Mouse (Mus musculus) neural tube, embryonic 14.5 days (tissue): ENCODE results near the gene Oard1. TPM values are rescaled to one million over a fixed set of nuclear protein-coding genes. Genes with fewer than 3 reads are reported as not detected.

Experiments
- ATAC-seq: fragments of 200-750 bp; cut with Nextera tagmentation; 2 replicates; pipeline ENCODE4 v1.8.0; 2017; ENCODE audit warnings: low read depth, mild to moderate bottlenecking, moderate TSS enrichment, moderate library complexity
- H3K27ac ChIP-seq: fragments of 300-500 bp; sonication (generic); 2 replicates; pipeline ENCODE4 v1.5.1; 2014; ENCODE audit warnings: low read depth, mild to moderate bottlenecking, control low read depth, low read length, moderate library complexity, mixed read lengths
- H3K27me3 ChIP-seq: fragments of 300-500 bp; sonication (generic); 2 replicates; pipeline ENCODE4 v1.6.1; 2014; ENCODE audit warnings: low read length; ENCODE audit not compliant: control insufficient read depth, insufficient read depth
- H3K36me3 ChIP-seq: fragments of 300-500 bp; sonication (generic); 2 replicates; pipeline ENCODE4 v1.6.1; 2014; ENCODE audit warnings: low read length, mixed read lengths; ENCODE audit not compliant: control insufficient read depth, insufficient read depth
- H3K4me1 ChIP-seq: fragments of 300-500 bp; sonication (generic); 2 replicates; pipeline ENCODE4 v1.6.1; 2014; ENCODE audit warnings: low read length; ENCODE audit not compliant: control insufficient read depth, insufficient read depth
- H3K4me2 ChIP-seq: fragments of 300-500 bp; sonication (generic); 2 replicates; pipeline ENCODE4 v1.6.1; 2014; ENCODE audit warnings: mild to moderate bottlenecking, low read depth, low read length, control low read depth
- H3K4me3 ChIP-seq: fragments of 300-500 bp; sonication (generic); 2 replicates; pipeline ENCODE4 v1.5.1; 2014; ENCODE audit warnings: low read depth, low read length, control low read depth, mixed read lengths
- H3K9ac ChIP-seq: fragments of 300-500 bp; sonication (generic); replicated peaks from 2 replicates; pipeline ENCODE4 v1.6.1; 2014; ENCODE audit warnings: low read depth, mild to moderate bottlenecking, control low read depth, low read length, mixed read lengths
- H3K9me3 ChIP-seq: fragments of 300-500 bp; sonication (generic); 2 replicates; pipeline ENCODE4 v1.6.1; 2016; ENCODE audit warnings: low read length; ENCODE audit not compliant: control insufficient read depth
- WGBS: fragments of 180-500 bp; shearing (Covaris S2); extraction: QIAGEN DNeasy Blood & Tissue Kit; methylation state at CpG from one replicate; pipeline ENCODE4 v1.1.7; 2014; 5-methylcytosine and 5-hydroxymethylcytosine counted together
- polyA plus RNA-seq: library from polyadenylated mRNA; unstranded; fragments of >200 nt; fragmentation: Nextera tagmentation; extraction: Ambion mirVana; gene quantifications from 2 replicates; pipeline ENCODE4 v1.2.1, GENCODE M21; 2014

Oard1 gene
- polyA plus RNA-seq, 1 experiment from 2014 or later: 35.7 TPM

- Histone ChIP-seq H3K4me1 (peaks cover 13% of the 10 kb centered on the region), H3K36me3 (peaks cover 10% of the 10 kb centered on the region), H3K4me3 (no peak overlapping the region), H3K9ac (no peak overlapping the region), H3K27me3 (no peaks in the 10 kb centered on the region), H3K4me2 (no peak overlapping the region), H3K27ac (no peak overlapping the region), H3K9me3 (no peaks in the 10 kb centered on the region)
- WGBS: 87% methylated on average over 2 of the region's 2 CpGs
- ATAC-seq: no peak
Measured at GRCm38 (mm10) chr17:48403848-48404247, 6.0 kb upstream of the Oard1 start.

GRCm38 (mm10) chr17:48404706-48405105 is 5.1 kb upstream of the Oard1 start:
- H3K27me3 ChIP-seq: no peaks in the 10 kb centered on the region
- H3K9ac ChIP-seq: no peak overlapping the region
- peaks cover 13% of the 10 kb centered on the region for H3K4me1 ChIP-seq
- H3K27ac ChIP-seq: no peak overlapping the region
- 85% methylated on average over 1 of the region's 1 CpGs for WGBS
- ATAC-seq: no peak
- H3K4me3 ChIP-seq: no peak overlapping the region
- H3K36me3 ChIP-seq: peaks cover 3% of the 10 kb centered on the region
- no peaks in the 10 kb centered on the region for H3K9me3 ChIP-seq
- no peak overlapping the region for H3K4me2 ChIP-seq

- H3K9ac ChIP-seq: no peak overlapping the region
- H3K4me1 ChIP-seq: peaks cover 20% of the 10 kb centered on the region
- WGBS: 94% methylated on average over 4 of the region's 4 CpGs
- no peak overlapping the region for H3K27ac ChIP-seq
- no peaks in the 10 kb centered on the region for H3K27me3 ChIP-seq
- no peak overlapping the region for H3K4me2 ChIP-seq
- H3K9me3 ChIP-seq: no peaks in the 10 kb centered on the region
- no peaks in the 10 kb centered on the region for H3K36me3 ChIP-seq
- H3K4me3 ChIP-seq: no peak overlapping the region
- ATAC-seq: no peak
Measured at GRCm38 (mm10) chr17:48407154-48407553, 2.7 kb upstream of the Oard1 start.

GRCm38 (mm10) chr17:48407910-48408525 is 1.8 kb upstream of the Oard1 start:
- Histone ChIP-seq H3K9ac (peak overlapping the region; percentile 98), H3K36me3 (no peaks in the 10 kb centered on the region), H3K9me3 (no peaks in the 10 kb centered on the region), H3K4me1 (peaks cover 20% of the 10 kb centered on the region), H3K4me2 (peak overlapping the region; percentile 93), H3K27ac (peak overlapping the region; percentile 99), H3K27me3 (no peaks in the 10 kb centered on the region), H3K4me3 (peak overlapping the region; percentile 82)
- no peak for ATAC-seq
- 13% methylated on average over 8 of the region's 8 CpGs for WGBS

DNA sequence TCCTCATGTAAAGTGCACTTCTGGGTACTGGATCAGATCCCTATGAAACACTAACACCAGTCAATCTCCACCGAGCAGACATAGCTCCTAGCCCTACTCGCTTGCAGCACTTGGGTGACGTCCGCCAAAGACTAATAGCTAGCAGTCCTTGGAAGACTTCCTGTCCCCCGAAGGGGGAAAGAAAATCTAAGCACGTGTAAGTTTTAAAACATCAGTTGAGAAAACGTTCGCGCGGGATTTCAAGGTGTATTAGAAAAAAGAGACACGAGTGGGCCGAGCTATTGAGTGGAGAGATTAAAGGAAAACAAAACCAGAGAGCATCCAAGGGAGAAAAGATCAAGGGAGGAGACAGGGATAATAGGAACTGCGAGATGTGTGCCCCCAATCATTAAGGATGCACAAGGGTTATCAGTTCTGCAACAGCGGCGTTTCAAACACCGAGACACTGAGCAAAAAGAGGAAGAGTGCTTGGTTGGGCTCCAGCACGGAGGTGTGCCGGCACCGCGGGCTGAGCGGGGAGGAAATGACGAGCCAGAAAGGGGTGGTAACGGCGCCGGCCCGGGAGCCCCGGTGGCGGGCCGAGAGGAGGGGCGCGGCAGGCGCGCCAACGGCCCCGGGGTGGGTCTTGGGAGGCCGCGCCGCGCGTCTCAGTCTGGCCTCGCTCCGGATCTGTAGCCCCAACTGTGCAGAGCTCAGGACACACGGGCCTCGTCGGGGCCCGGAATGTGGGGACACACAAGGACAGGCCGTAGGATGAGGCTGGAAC is 1.1 kb upstream of the Oard1 start:
- Histone ChIP-seq H3K36me3 (no peaks in the 10 kb centered on the region), H3K9me3 (no peaks in the 10 kb centered on the region), H3K27ac (peak overlapping the region; percentile 99), H3K9ac (peak overlapping the region; percentile 98), H3K4me2 (peak overlapping the region; percentile 93), H3K4me1 (peaks cover 20% of the 10 kb centered on the region), H3K27me3 (no peaks in the 10 kb centered on the region), H3K4me3 (peak overlapping the region; percentile 82)
- under 1% methylated on average over 47 of the region's 47 CpGs for WGBS
- ATAC-seq: peak; percentile 42

- ATAC-seq: peak; percentile 10
- Histone ChIP-seq H3K36me3 (no peaks in the 10 kb centered on the region), H3K9me3 (no peaks in the 10 kb centered on the region), H3K4me1 (peaks cover 20% of the 10 kb centered on the region), H3K4me3 (peak overlapping the region; percentile 41), H3K27me3 (no peaks in the 10 kb centered on the region), H3K9ac (peak overlapping the region; percentile 65), H3K4me2 (peak overlapping the region; percentile 79), H3K27ac (peak overlapping the region; percentile 94)
- 0% methylated on average over 13 of the region's 13 CpGs for WGBS
Measured at GRCm38 (mm10) chr17:48410299-48410785, 528 bp downstream of the Oard1 start.

DNA sequence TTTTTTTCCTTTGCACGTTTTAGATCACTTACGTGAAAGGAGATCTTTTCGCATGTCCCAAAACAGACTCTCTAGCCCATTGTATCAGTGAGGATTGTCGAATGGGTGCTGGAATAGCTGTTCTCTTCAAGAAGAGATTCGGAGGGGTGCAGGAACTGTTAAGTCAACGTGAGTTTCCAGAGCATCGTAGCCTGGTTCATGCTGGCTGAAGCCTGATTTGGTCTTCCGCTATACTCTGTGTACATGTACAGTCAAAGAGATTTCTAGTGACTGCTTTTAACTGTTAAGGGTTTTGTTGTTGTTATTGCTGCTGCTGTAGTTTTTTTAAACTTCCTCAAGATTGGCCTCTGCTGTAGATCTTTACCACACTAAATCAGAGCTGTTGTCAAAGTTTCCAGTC is 1.4 kb downstream of the Oard1 start:
- no peaks in the 10 kb centered on the region for H3K9me3 ChIP-seq
- peak overlapping the region; percentile 65; the same call in 1 of the 2 replicates for H3K9ac ChIP-seq
- H3K4me2 ChIP-seq: peak overlapping the region; percentile 79
- no peaks in the 10 kb centered on the region for H3K27me3 ChIP-seq
- H3K4me1 ChIP-seq: peaks cover 20% of the 10 kb centered on the region
- no peak overlapping the region for H3K27ac ChIP-seq
- peak overlapping the region; percentile 41 for H3K4me3 ChIP-seq
- ATAC-seq: no peak
- no peaks in the 10 kb centered on the region for H3K36me3 ChIP-seq
- WGBS: 63% methylated on average over 8 of the region's 8 CpGs

- no peak overlapping the region for H3K9ac ChIP-seq
- peaks cover 5% of the 10 kb centered on the region for H3K4me1 ChIP-seq
- H3K27me3 ChIP-seq: no peaks in the 10 kb centered on the region
- H3K4me3 ChIP-seq: no peak overlapping the region
- no peaks in the 10 kb centered on the region for H3K36me3 ChIP-seq
- ATAC-seq: no peak
- H3K9me3 ChIP-seq: no peaks in the 10 kb centered on the region
- H3K4me2 ChIP-seq: no peak overlapping the region
- no peak overlapping the region for H3K27ac ChIP-seq
- WGBS: 77% methylated on average over 7 of the region's 7 CpGs
Measured at GRCm38 (mm10) chr17:48416011-48416410, 6.2 kb downstream of the Oard1 start.
